In the genomic region with DNA sequence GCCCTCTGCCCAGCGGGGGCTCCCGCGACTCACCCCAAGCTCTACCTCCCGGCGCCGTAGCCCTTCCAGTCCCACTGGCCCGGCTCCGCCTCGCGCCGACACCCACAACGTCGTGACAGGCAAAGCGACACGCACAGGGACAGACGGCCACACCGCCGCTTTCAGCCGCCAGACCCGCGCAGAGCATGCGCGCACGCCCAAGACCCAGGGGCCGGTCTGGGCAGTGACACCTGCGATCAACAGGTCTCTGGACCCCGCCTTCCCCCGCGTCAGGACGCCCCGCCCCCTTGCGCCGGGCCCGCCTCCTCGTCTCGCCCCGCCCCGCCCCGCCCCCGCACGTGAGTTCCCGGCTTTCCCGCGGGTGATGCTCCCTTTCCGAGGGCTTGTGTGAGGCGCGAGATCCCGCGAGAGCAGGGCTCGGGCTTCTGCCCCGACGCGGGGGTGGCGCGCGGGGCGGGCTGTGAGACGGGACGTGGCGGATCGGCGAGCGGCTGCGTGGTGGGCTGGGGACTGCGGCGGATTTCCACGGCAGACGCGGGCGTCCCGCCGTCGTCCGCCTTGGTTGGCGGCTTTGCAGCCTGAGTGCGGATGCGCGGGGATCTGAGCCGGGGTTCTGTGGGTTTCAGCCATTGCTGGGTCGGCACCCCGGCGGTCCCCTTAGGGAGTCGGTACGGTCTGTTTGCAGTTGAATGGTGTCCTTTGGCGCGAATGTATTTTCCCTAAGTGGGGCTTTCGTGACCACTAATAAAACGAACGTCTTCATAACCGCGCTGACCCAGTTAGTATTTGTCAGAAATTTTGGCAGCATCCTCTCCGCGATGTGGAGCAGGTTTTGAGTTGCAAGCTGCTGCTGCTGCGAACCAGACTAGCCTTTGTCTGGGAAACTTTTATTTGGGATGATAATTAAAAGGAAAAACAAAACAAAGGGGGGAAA, we compare ENCODE assay signal across 8 mouse cellular contexts. TPM values are rescaled to one million over a fixed set of nuclear protein-coding genes. Genes with fewer than 3 reads are reported as not detected.
DNase-seq lines count a peak whose midpoint lies in the region; ATAC-seq and TF ChIP-seq lines count a peak whose summit lies in the region.

Usp53 (minus strand) TSS at position 262 of the 934 bp plus-strand sequence.

- TF ChIP-seq CTCF in heart, postnatal 0 days (IDR thresholded peaks at IDR 0.05; ENCODE audit: low read depth): no peak

- peak within 1 kb of the TSS; percentile 65 for H3K4me3 ChIP-seq in forebrain, embryonic 13.5 days
- H3K4me3 ChIP-seq in heart, postnatal 0 days (ENCODE audit: low read depth, low read length): peak within 1 kb of the TSS; percentile 77
- peak within 1 kb of the TSS; percentile 79 for H3K4me3 ChIP-seq in liver, embryonic 15.5 days (replicated peaks)
- H3K4me3 ChIP-seq in neural tube, embryonic 11.5 days (ENCODE audit: low read depth, low read length): peak within 1 kb of the TSS; percentile 70
- peak within 1 kb of the TSS; percentile 84 for H3K4me3 ChIP-seq in stomach, embryonic 16.5 days (replicated peaks; ENCODE audit: low read length)

- peak; percentile 95 for ATAC-seq in cerebellum, adult (ENCODE audit: insufficient number of reproducible peaks, low FRiP score, low TSS enrichment)
- peak; percentile 98 for ATAC-seq in forebrain, embryonic 13.5 days
- ATAC-seq in heart, postnatal 0 days (ENCODE audit: insufficient read depth, low read depth): peak; percentile 94
- peak; percentile 99 for ATAC-seq in liver, embryonic 15.5 days (ENCODE audit: insufficient read depth)
- ATAC-seq in neural tube, embryonic 11.5 days (ENCODE audit: insufficient read depth, low FRiP score, low TSS enrichment): peak; percentile 98
- peak; percentile 97 for ATAC-seq in stomach, embryonic 16.5 days (ENCODE audit: insufficient read depth, low FRiP score)

- H3K36me3 ChIP-seq in forebrain, embryonic 13.5 days (ENCODE audit: poor library complexity, severe bottlenecking): no peaks in the 10 kb centered on the region
- no peaks in the 10 kb centered on the region for H3K36me3 ChIP-seq in heart, postnatal 0 days (replicated peaks; ENCODE audit: control insufficient read depth, insufficient read depth, low read length)
- no peaks in the 10 kb centered on the region for H3K36me3 ChIP-seq in liver, embryonic 15.5 days (replicated peaks)
- H3K36me3 ChIP-seq in neural tube, embryonic 11.5 days (ENCODE audit: control insufficient read depth, insufficient read depth, low read length): no peaks in the 10 kb centered on the region
- H3K36me3 ChIP-seq in stomach, embryonic 16.5 days (ENCODE audit: control insufficient read depth, insufficient read depth, low read length): no peaks in the 10 kb centered on the region

- no peaks in the 10 kb centered on the region for H3K9me3 ChIP-seq in forebrain, embryonic 13.5 days (replicated peaks)
- H3K9me3 ChIP-seq in heart, postnatal 0 days (replicated peaks; ENCODE audit: control insufficient read depth, low read length): no peaks in the 10 kb centered on the region
- H3K9me3 ChIP-seq in liver, embryonic 15.5 days (replicated peaks): no peaks in the 10 kb centered on the region
- H3K9me3 ChIP-seq in neural tube, embryonic 11.5 days (ENCODE audit: control insufficient read depth, low read length): no peaks in the 10 kb centered on the region
- H3K9me3 ChIP-seq in stomach, embryonic 16.5 days (replicated peaks; ENCODE audit: control insufficient read depth, low read length): no peaks in the 10 kb centered on the region

- H3K9ac ChIP-seq in forebrain, embryonic 13.5 days: peak within 1 kb of the TSS; percentile 88
- peak within 1 kb of the TSS; percentile 83 for H3K9ac ChIP-seq in heart, postnatal 0 days (replicated peaks; ENCODE audit: low read depth, low read length)
- H3K9ac ChIP-seq in liver, embryonic 15.5 days: peak within 1 kb of the TSS; percentile 73
- H3K9ac ChIP-seq in neural tube, embryonic 11.5 days (ENCODE audit: low read length): peak within 1 kb of the TSS; percentile 86
- peak within 1 kb of the TSS; percentile 95 for H3K9ac ChIP-seq in stomach, embryonic 16.5 days (ENCODE audit: low read length)

- no peaks in the 10 kb centered on the region for H3K27me3 ChIP-seq in forebrain, embryonic 13.5 days
- no peaks in the 10 kb centered on the region for H3K27me3 ChIP-seq in heart, postnatal 0 days (ENCODE audit: control insufficient read depth, insufficient read depth, low read length)
- peaks cover 3% of the 10 kb centered on the region; the same call in 1 of the 2 replicates for H3K27me3 ChIP-seq in liver, embryonic 15.5 days
- no peaks in the 10 kb centered on the region for H3K27me3 ChIP-seq in neural tube, embryonic 11.5 days (ENCODE audit: control insufficient read depth, insufficient read depth, low read length)
- H3K27me3 ChIP-seq in stomach, embryonic 16.5 days (ENCODE audit: control insufficient read depth, insufficient read depth, low read length): no peaks in the 10 kb centered on the region

- H3K4me1 ChIP-seq in forebrain, embryonic 13.5 days: peaks cover 10% of the 10 kb centered on the region; the same call in 1 of the 2 replicates
- peaks cover 10% of the 10 kb centered on the region for H3K4me1 ChIP-seq in heart, postnatal 0 days (ENCODE audit: control insufficient read depth, insufficient read depth)
- H3K4me1 ChIP-seq in liver, embryonic 15.5 days (replicated peaks): peaks cover 29% of the 10 kb centered on the region
- H3K4me1 ChIP-seq in neural tube, embryonic 11.5 days (ENCODE audit: control insufficient read depth, insufficient read depth, low read length): no peaks in the 10 kb centered on the region
- peaks cover 6% of the 10 kb centered on the region; the same call in 1 of the 2 replicates for H3K4me1 ChIP-seq in stomach, embryonic 16.5 days (ENCODE audit: control insufficient read depth, insufficient read depth, low read length)

- TF ChIP-seq EP300 in heart, postnatal 0 days (IDR thresholded peaks at IDR 0.05; ENCODE audit: low read depth): peak; percentile 93

- WGBS in forebrain, embryonic 13.5 days: 0% methylated on average over 68 of the region's 94 CpGs
- WGBS in heart, postnatal 0 days: 1% methylated on average over 91 of the region's 94 CpGs
- 1% methylated on average over 93 of the region's 94 CpGs for WGBS in liver, embryonic 15.5 days (ENCODE audit: insufficient replicate concordance)
- WGBS in neural tube, embryonic 11.5 days: under 1% methylated on average over 69 of the region's 94 CpGs
- WGBS in stomach, embryonic 16.5 days: under 1% methylated on average over 81 of the region's 94 CpGs

- H3K4me2 ChIP-seq in forebrain, embryonic 13.5 days: peak within 1 kb of the TSS; percentile 75
- H3K4me2 ChIP-seq in heart, postnatal 0 days (ENCODE audit: low read depth, low read length): peak within 1 kb of the TSS; percentile 67
- H3K4me2 ChIP-seq in liver, embryonic 15.5 days: peak within 1 kb of the TSS; percentile 98
- peak within 1 kb of the TSS; percentile 62 for H3K4me2 ChIP-seq in neural tube, embryonic 11.5 days (ENCODE audit: low read depth)
- peak within 1 kb of the TSS; percentile 75 for H3K4me2 ChIP-seq in stomach, embryonic 16.5 days (ENCODE audit: low read depth, low read length)

- H3K27ac ChIP-seq in forebrain, embryonic 13.5 days: peak within 1 kb of the TSS; percentile 89
- peak within 1 kb of the TSS; percentile 90 for H3K27ac ChIP-seq in heart, postnatal 0 days (ENCODE audit: low read depth)
- H3K27ac ChIP-seq in liver, embryonic 15.5 days (replicated peaks): peak within 1 kb of the TSS; percentile 91
- peak within 1 kb of the TSS; percentile 78 for H3K27ac ChIP-seq in neural tube, embryonic 11.5 days (ENCODE audit: low read depth, low read length)
- peak within 1 kb of the TSS; percentile 98 for H3K27ac ChIP-seq in stomach, embryonic 16.5 days (ENCODE audit: low read length)

- peak; percentile 96 for DNase-seq in ES-CJ7 (ENCODE audit: low read depth, low spot score)
- peak; percentile 90 for DNase-seq in heart, postnatal 0 days (ENCODE audit: low spot score)
- DNase-seq in kidney, postnatal 4 days: peak; percentile 95 to 97
- DNase-seq in neural tube, embryonic 11.5 days (ENCODE audit: low spot score): peak; percentile 96

RNA-seq across cellular contexts. Expression of gene Usp53, which starts in this region (rescaled TPM):
- 5.3 and 5.4 TPM in 2 replicates for polyA plus RNA-seq in forebrain, embryonic 13.5 days (2015; fragmentation: Nextera tagmentation; extraction: Ambion mirVana)
- 7.3 and 10.0 TPM in 2 replicates for total RNA-seq in heart, postnatal 0 days (2014; rRNA removed; ENCODE audit: low replicate concordance)
- 5.9 and 7.4 TPM in 2 replicates for polyA plus RNA-seq in heart, postnatal 0 days (2015; fragmentation: Nextera tagmentation; extraction: Ambion mirVana)
- polyA plus RNA-seq in liver, embryonic 15.5 days (2015; fragmentation: Nextera tagmentation; extraction: Ambion mirVana): 2.2 and 3.7 TPM in 2 replicates
- polyA plus RNA-seq in neural tube, embryonic 11.5 days (2014; fragmentation: Nextera tagmentation; extraction: Ambion mirVana): 4.5 and 6.0 TPM in 2 replicates
- 17.6 and 22.6 TPM in 2 replicates for polyA plus RNA-seq in stomach, embryonic 16.5 days (2015; fragmentation: Nextera tagmentation; extraction: Ambion mirVana)

Comparison
In these comparisons a context has a peak if more than half of its experiments do, and no peak if none do; other contexts are left out.
1. Peak in every context shown above with its lines: DNase-seq, ATAC-seq, H3K4me3 ChIP-seq and H3K27ac ChIP-seq.